Mouse (Mus musculus) intestine, postnatal 0 days (tissue): Measurements from ENCODE around the gene Rilp. TPM values are rescaled to one million over a fixed set of nuclear protein-coding genes. Genes with fewer than 3 reads are reported as not detected.
A peak's percentile ranks its signal among the peaks of the same experiment; 100 is the strongest.

Experiments used
- ATAC-seq: fragments of 200-750 bp; cut with Nextera tagmentation; 2 replicates; pipeline ENCODE4 v1.8.0; 2017; ENCODE audit warnings: mild to moderate bottlenecking, moderate TSS enrichment, moderate library complexity
- H3K27ac ChIP-seq: fragments of 300-500 bp; sonication (generic); 2 replicates; pipeline ENCODE4 v1.5.1; 2014; ENCODE audit warnings: mild to moderate bottlenecking, low read depth, low read length, moderate library complexity
- H3K27me3 ChIP-seq: fragments of 300-500 bp; sonication (generic); replicated peaks from 2 replicates; pipeline ENCODE4 v1.6.1; 2014; ENCODE audit warnings: low read length, mixed read lengths; ENCODE audit not compliant: control insufficient read depth, insufficient read depth
- H3K36me3 ChIP-seq: fragments of 300-500 bp; sonication (generic); 2 replicates; pipeline ENCODE4 v1.6.1; 2014; ENCODE audit warnings: mild to moderate bottlenecking, moderate library complexity; ENCODE audit not compliant: control insufficient read depth, insufficient read depth
- H3K4me1 ChIP-seq: fragments of 300-500 bp; sonication (generic); replicated peaks from 2 replicates; pipeline ENCODE4 v1.6.1; 2014; ENCODE audit warnings: antibody characterized with exemption, low read length, mixed read lengths; ENCODE audit not compliant: control insufficient read depth, insufficient read depth
- H3K4me2 ChIP-seq: fragments of 300-500 bp; sonication (generic); replicated peaks from 2 replicates; pipeline ENCODE4 v1.6.1; 2014; ENCODE audit warnings: low read depth, mild to moderate bottlenecking, moderate library complexity
- H3K4me3 ChIP-seq: fragments of 300-500 bp; sonication (generic); 2 replicates; pipeline ENCODE4 v1.5.1; 2014; ENCODE audit warnings: low read depth, low read length
- H3K9ac ChIP-seq: fragments of 300-500 bp; sonication (generic); 2 replicates; pipeline ENCODE4 v1.6.1; 2014; ENCODE audit warnings: mild to moderate bottlenecking, low read depth, low read length
- H3K9me3 ChIP-seq: fragments of 300-500 bp; sonication (generic); 2 replicates; pipeline ENCODE4 v1.6.1; 2016; ENCODE audit warnings: mixed run types; ENCODE audit not compliant: control insufficient read depth
- CTCF ChIP-seq: sonication (generic); IDR thresholded peaks from 2 replicates; pipeline ENCODE4 v1.5.1; 2016; ENCODE audit warnings: low read depth, mild to moderate bottlenecking, control low read depth, antibody characterized with exemption, moderate library complexity
- WGBS: fragments of 180-500 bp; shearing (Covaris S2); extraction: QIAGEN DNeasy Blood & Tissue Kit; methylation state at CpG from one replicate; pipeline ENCODE4 v1.1.7; 2014; 5-methylcytosine and 5-hydroxymethylcytosine counted together
- polyA plus RNA-seq: library from polyadenylated mRNA; unstranded; fragments of >200 nt; fragmentation: Nextera tagmentation; extraction: Ambion mirVana; gene quantifications from 2 replicates; pipeline ENCODE4 v1.2.1, GENCODE M21; 2015

Rilp gene
- polyA plus RNA-seq, 1 experiment from 2014 or later, result 6.9 TPM

- TF ChIP-seq CTCF, result no peak
- no peak for ATAC-seq
- Histone ChIP-seq H3K27me3 (no peaks in the 10 kb centered on the region), H3K36me3 (no peaks in the 10 kb centered on the region; the same call in 1 of the 2 replicates), H3K4me3 (no peak overlapping the region), H3K4me2 (no peak overlapping the region), H3K27ac (no peak overlapping the region), H3K4me1 (no peaks in the 10 kb centered on the region), H3K9me3 (no peaks in the 10 kb centered on the region), H3K9ac (no peak overlapping the region)
- WGBS, result 89% methylated on average over 4 of the region's 4 CpGs
These were observed 11.7 kb downstream of the Rilp start for GRCm38 (mm10) chr11:75521609-75522008.

- no peak for TF ChIP-seq CTCF
- H3K9ac ChIP-seq, result no peak overlapping the region
- WGBS, result 95% methylated on average over 2 of the region's 2 CpGs
These were observed 12.9 kb downstream of the Rilp start for GRCm38 (mm10) chr11:75522793-75523192.

GRCm38 (mm10) chr11:75525531-75526125 is 15.7 kb downstream of the Rilp start:
- no peak overlapping the region for H3K4me3 ChIP-seq

More at GRCm38 (mm10) chr11:75522793-75523192, 12.9 kb downstream of the Rilp start:
- Histone ChIP-seq H3K4me3 (no peak overlapping the region), H3K9me3 (no peaks in the 10 kb centered on the region), H3K27ac (no peak overlapping the region), H3K27me3 (no peaks in the 10 kb centered on the region), H3K4me2 (no peak overlapping the region), H3K36me3 (no peaks in the 10 kb centered on the region; the same call in 1 of the 2 replicates), H3K4me1 (no peaks in the 10 kb centered on the region)
- ATAC-seq, result no peak

GRCm38 (mm10) chr11:75526943-75527342 is 17.0 kb downstream of the Rilp start:
- H3K9ac ChIP-seq, result no peak overlapping the region
- H3K4me1 ChIP-seq, result no peaks in the 10 kb centered on the region
- no peak for TF ChIP-seq CTCF
- no peak overlapping the region for H3K4me3 ChIP-seq
- no peaks in the 10 kb centered on the region for H3K27me3 ChIP-seq
- H3K27ac ChIP-seq, result no peak overlapping the region
- H3K4me2 ChIP-seq, result no peak overlapping the region
- H3K9me3 ChIP-seq, result no peaks in the 10 kb centered on the region
- ATAC-seq, result no peak
- 88% methylated on average over 6 of the region's 6 CpGs for WGBS
- H3K36me3 ChIP-seq, result no peaks in the 10 kb centered on the region; the same call in 1 of the 2 replicates

More at GRCm38 (mm10) chr11:75525531-75526125, 15.7 kb downstream of the Rilp start:
- Histone ChIP-seq H3K4me2 (no peak overlapping the region), H3K9ac (no peak overlapping the region), H3K4me1 (no peaks in the 10 kb centered on the region), H3K27ac (no peak overlapping the region), H3K36me3 (no peaks in the 10 kb centered on the region; the same call in 1 of the 2 replicates), H3K9me3 (no peaks in the 10 kb centered on the region), H3K27me3 (no peaks in the 10 kb centered on the region)
- ATAC-seq, result no peak
- no peak for TF ChIP-seq CTCF
- WGBS, result 85% methylated on average over 15 of the region's 15 CpGs

DNA sequence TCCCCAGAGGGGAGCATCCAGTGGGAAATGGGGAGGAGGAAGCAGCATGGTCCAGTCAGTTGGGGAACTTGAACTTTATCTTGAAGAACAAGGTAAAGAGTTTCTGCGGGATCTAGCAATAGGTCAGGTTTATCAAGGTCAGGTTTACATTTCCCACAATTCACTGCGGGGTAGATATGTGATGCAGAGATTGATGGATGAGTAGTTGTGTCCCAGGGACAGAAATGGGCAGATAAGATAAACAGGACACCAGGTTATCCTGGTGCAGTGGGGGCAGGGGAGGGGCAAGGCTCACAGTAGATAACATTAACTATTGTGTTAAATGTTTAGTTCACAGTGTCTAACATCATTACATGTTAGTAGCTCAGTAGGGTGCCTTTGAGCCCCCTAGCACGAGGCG is 19.9 kb downstream of the Rilp start:
- no peaks in the 10 kb centered on the region; the same call in 1 of the 2 replicates for H3K36me3 ChIP-seq
- no peak for ATAC-seq
- H3K4me1 ChIP-seq, result peaks cover 3% of the 10 kb centered on the region; the same call in 1 of the 2 replicates
- no peak for TF ChIP-seq CTCF
- no peak overlapping the region for H3K4me3 ChIP-seq
- H3K9me3 ChIP-seq, result no peaks in the 10 kb centered on the region
- no peaks in the 10 kb centered on the region for H3K27me3 ChIP-seq
- WGBS, result 30% methylated on average over 4 of the region's 4 CpGs
- H3K27ac ChIP-seq, result no peak overlapping the region
- no peak overlapping the region for H3K9ac ChIP-seq
- no peak overlapping the region for H3K4me2 ChIP-seq

DNA sequence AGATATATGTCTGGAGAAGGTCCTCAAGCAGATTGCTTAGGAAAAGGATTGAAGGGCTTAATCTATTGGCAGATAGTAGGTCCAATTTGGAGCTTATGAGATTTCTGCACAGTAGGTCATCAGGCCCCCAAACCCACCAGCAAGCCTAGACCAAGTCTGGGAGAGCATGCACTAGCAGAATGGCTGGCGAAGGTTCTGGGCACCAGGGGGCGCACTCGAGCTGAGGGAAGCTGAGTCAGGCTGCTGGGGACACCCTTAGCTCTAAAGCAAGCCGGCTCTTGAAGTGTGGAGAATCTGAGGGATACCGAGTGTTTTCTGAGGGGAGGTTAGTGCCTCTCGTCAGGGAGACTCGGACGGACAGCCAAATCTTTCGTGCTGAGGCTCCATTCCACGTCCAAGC is 20.4 kb downstream of the Rilp start:
- Histone ChIP-seq H3K9me3 (no peaks in the 10 kb centered on the region), H3K4me3 (peak overlapping the region; percentile 62), H3K9ac (peak overlapping the region; percentile 81), H3K36me3 (no peaks in the 10 kb centered on the region; the same call in 1 of the 2 replicates), H3K27me3 (no peaks in the 10 kb centered on the region), H3K27ac (peak overlapping the region; percentile 90), H3K4me2 (peak overlapping the region; percentile 98), H3K4me1 (peaks cover 3% of the 10 kb centered on the region; the same call in 1 of the 2 replicates)
- peak; percentile 31; the same call in 1 of the 2 replicates for ATAC-seq
- 0% methylated on average over 10 of the region's 10 CpGs for WGBS
- TF ChIP-seq CTCF, result peak; percentile 100
